Mouse (Mus musculus) adrenal gland, postnatal 0 days (tissue): Measurements from ENCODE around the gene Rtel1. TPM values are rescaled to one million over a fixed set of nuclear protein-coding genes. Genes with fewer than 3 reads are reported as not detected.

Experiments used
- polyA plus RNA-seq: library from polyadenylated mRNA; unstranded; fragments of >200 nt; fragmentation: Nextera tagmentation; extraction: Ambion mirVana; gene quantifications from 2 replicates; pipeline ENCODE4 v1.2.1, GENCODE M21; 2015

The Rtel1 gene
- polyA plus RNA-seq = 12.9 and 16.5 TPM in 2 replicates

DNA sequence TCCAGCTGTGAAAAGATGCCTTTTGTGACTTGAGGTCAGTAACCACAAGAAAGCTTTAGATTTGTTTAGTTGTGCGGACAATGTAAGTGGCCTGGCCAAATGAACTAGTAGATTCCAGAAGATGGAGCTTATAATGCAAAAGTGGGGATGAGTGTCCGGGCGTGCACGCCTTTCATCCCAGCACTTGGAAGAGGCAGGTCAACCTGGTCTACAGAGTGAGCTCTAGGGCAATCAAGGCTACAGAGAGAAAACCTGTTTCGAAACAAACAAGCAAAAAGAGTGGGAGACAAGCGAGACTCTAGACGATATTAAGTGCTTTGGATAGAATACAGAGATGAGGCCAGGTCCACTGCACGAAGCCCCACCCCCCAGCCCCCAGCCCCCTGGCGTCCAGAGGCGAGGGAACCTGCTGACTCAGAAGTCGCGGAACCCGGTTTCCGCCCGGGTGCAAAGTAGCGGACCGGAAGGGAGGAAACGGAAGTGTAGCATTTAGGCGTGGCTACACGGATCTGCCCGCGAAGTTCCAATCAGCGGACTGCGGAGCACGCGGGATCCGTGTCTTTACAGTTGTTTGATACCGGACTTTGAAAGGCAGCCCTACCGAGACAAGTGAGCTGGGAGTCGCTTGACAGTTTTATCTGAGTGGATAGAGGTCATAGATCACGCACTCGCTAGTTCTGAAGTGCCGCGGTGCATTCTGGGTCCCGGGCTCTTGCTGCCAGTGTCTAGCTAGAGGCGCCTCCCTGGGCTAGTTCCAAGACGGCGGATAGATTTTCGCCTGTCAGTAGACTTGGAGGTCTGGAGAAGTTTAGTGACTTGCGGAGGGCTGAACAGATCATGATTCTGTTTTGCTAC, at the start of gene Rtel1:
Rtel1 (plus strand) TSS at position 492 of the 855 bp plus-strand sequence.

GRCm38 (mm10) chr2:181287958-181288350, 31.6 kb upstream of the Rtel1 start, which contains the start of gene Gmeb2:
Gene Gmeb2, minus strand, starts transcription at chr2:181288035.

DNA sequence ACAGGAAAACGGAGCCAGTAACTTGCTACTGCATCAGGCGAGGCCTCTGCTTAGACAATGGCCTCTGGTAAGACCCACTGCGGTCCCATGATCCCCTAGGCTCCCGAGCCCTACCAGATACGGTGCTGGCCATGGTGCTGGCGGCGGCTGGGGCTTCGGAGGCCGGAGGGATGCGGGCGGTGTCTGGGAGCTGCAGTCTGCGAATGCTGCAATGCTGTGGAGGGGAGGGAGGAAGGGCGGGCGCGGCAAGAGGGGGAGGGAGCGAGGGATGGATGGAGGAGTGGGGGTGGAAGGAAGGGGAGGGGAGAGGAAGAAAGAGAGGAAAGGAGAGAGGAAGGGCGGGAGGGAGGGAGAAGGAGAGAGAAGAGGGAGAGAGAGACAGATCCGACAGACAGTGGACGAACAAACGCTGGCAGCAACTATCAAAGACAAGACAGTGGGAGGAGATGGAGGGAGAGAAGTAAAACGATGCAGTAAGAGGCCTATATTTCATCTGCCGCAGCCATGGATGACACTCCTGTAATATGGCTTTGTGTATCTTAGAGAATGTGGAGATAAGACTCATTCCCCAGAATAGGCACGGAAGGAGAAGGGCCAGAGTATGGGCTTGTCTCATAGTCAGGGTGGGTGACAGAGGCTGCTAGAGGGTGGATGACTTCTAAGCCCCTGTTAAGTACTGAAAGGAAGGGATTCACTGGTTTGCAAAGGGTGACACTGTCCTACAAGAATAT, 5.3 kb upstream of the Rtel1 start, which contains the start of gene Stmn3:
Stmn3 (minus strand) TSS at position 421 of the 731 bp plus-strand sequence.

DNA sequence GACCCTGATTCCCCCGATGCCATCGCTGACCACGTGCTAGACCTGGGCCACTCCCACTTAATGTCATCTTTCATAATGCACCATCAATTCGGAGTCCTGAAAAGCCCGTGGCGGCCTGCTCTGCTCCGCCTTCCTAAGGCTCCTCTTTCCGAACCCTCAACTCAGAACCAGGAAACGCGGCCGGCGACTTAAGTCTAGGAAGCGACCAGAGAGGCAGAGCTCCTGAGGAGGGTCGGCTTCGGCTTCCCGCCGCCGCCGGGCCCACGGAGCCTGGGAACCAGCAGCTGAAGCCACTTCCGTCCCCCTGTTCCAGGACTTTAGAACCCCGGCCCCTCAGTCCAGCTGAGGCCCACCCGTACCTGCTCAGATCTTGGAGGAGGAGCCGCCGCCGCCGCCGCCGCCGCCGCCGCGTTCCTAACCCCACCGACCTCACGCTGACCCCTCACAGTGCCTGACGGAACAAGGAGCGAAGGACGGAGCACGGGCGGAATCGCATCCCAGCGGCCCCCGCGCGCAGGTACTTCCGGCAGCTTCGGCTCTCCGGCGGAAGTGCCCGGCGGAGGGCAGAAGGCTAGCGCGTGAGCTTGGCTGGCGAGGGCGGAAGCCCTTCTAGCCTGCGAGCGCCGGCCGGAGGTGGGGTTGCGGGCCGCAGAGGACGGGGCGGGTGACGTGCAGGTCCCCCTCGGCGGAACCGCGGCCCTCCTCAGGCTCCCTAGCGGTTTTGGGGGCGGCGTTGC, 45.5 kb downstream of the Rtel1 start, which contains the start of the genes Zgpat and Arfrp1:
Zgpat (plus strand) TSS at position 69 of the 737 bp plus-strand sequence.
Arfrp1 (minus strand) TSS at position 545 of the 737 bp plus-strand sequence.

DNA sequence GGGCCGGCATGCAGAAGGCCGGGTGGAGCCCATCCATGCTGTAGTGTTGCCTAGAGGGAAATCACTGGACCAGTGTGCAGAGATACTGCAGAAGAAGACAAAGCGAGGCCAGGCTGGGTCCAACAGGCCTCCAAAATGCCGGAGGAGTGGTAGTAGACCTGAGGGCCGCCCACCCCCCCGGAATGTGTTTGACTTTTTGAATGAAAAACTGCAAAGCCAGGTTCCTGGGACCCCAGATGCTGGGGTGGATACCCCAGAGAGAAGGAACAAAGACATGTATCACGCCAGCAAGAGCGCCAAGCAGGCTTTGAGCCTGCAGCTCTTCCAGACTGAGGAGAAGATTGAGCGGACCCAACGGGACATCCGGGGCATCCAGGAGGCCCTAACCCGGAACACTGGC, 60.2 kb downstream of the Rtel1 start, which contains the start of gene Lime1:
Lime1 (plus strand) TSS at position 301 of the 400 bp plus-strand sequence.

Other genes with a start within 250 kb of the Rtel1 start
- gene Kcnq2, start 184.4 kb upstream of the Rtel1 start, polyA plus RNA-seq = 3.5 and 8.4 TPM in 2 replicates
- gene Eef1a2, start 162.7 kb upstream of the Rtel1 start, polyA plus RNA-seq = 2.8 and 7.1 TPM in 2 replicates
- 216 TPM in 2 replicates for gene Ppdpf, start 132.5 kb upstream of the Rtel1 start, polyA plus RNA-seq
- gene Ptk6, start 117.0 kb upstream of the Rtel1 start, polyA plus RNA-seq = 0.05 TPM in 1 of 2 replicates, not detected in the other
- 0.25 and 0.57 TPM in 2 replicates for gene Srms, start 106.6 kb upstream of the Rtel1 start, polyA plus RNA-seq
- gene Fndc11, start 99.7 kb upstream of the Rtel1 start, polyA plus RNA-seq = 0.41 TPM in 1 of 2 replicates, not detected in the other
- 0.93 and 1.5 TPM in 2 replicates for gene Helz2, start 77.7 kb upstream of the Rtel1 start, polyA plus RNA-seq
- gene Gmeb2, start 31.7 kb upstream of the Rtel1 start, polyA plus RNA-seq = 7.2 and 8.2 TPM in 2 replicates
- 90.5 and 285 TPM in 2 replicates for gene Stmn3, start 5.2 kb upstream of the Rtel1 start, polyA plus RNA-seq
- gene Zgpat, start 45.2 kb downstream of the Rtel1 start, polyA plus RNA-seq = 16.2 and 28.2 TPM in 2 replicates
- 31.9 and 39.6 TPM in 2 replicates for gene Arfrp1, start 45.7 kb downstream of the Rtel1 start, polyA plus RNA-seq
- gene Lime1, start 60.3 kb downstream of the Rtel1 start, polyA plus RNA-seq = 9.4 and 10.7 TPM in 2 replicates
- gene Zbtb46, start 139.7 kb downstream of the Rtel1 start, polyA plus RNA-seq = 12.8 and 16.5 TPM in 2 replicates
- 0.26 TPM in 1 of 2 replicates, not detected in the other for gene Abhd16b, start 173.5 kb downstream of the Rtel1 start, polyA plus RNA-seq
- gene Tpd52l2, start 177.4 kb downstream of the Rtel1 start, polyA plus RNA-seq = 209 and 229 TPM in 2 replicates
- 47.4 and 56.3 TPM in 2 replicates for gene Dnajc5, start 200.7 kb downstream of the Rtel1 start, polyA plus RNA-seq